Mouse (Mus musculus) ES-CJ7 (cell line): ENCODE data around the gene Fcmr.
A peak's percentile ranks its signal among the peaks of the same experiment; 100 is the strongest.

Source experiments
- DNase-seq: peaks from one replicate; pipeline ENCODE4 v3.0.0; 2011; ENCODE audit warnings: low read depth, low spot score

Gene Fcmr

DNA sequence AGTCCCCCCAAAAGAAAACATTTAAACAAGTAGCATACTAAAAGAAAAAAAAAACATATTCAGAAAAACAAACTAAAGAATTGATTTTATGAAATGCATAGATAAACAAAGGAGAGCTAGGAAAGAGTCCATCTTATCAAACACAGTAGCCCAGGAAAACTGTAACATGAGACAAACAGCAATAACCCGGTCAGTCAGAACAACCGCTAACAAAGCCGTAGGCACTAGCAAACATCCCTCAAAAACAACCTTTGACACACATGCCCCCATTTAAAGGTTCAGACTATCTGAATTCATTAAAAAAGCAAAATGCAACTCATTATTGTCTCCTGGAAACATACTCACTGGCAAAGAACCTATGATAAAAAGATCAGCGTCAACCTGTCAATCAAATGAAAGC is 8.0 kb upstream of the Fcmr start:
- no peak for DNase-seq

DNA sequence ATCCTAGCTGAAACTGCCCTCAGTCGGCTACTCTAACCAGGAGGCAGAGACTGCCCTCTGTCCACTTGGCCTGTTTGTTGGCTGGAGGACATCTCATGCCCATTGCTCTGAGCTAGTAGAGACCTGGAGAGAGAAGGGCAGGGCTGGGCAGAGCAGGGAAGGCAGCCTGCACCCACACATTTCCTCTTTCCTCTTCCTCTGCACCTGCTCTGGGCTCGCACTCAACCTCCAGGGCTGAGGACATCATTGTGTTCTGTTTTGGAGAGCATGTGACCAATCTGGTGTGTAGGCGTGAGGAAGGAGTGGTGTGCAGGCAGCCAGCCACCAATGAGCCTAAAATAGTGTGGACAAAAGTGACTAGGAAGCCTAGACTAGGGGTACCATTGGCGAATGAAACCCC is 1.2 kb upstream of the Fcmr start:
- DNase-seq = no peak

DNA sequence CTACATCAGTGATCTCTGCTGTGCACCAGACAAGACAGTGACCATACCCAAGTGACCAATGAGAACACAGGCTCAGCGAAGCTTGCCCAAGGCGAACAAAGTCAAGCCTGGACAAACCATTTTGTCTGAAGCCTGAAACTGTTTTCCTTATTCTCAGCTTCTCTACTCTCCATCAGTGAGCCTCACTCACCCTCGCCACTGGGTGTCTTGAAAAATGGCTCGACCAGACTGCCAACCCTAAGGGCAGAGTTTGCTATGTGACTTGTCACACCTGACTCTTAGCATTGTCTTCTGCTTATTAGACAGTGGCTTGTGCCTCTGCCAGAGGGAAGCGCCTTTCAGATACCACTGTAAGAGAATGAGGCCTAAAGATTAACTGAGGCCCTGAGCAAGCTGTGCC is 728 bp upstream of the Fcmr start:
- DNase-seq = no peak

DNA sequence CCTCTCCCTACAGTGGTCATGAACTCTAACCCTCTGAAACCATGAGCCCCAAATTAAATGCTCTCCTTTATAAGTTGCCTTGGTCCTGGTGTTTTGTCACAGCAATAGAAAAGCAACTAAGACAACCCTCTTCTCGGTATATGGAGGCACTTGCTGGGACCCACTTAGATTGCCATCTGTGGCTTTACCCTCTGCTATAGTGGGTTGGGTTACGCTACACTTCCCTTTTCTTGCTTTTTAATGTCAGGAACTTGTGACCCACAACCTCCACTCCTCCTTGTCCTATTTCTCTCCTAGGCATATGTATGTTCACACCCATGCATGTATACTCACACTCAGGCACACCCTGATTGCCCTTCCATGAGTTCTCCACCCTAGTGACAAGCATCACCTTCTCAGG is 7.4 kb downstream of the Fcmr start:
- no peak for DNase-seq

DNA sequence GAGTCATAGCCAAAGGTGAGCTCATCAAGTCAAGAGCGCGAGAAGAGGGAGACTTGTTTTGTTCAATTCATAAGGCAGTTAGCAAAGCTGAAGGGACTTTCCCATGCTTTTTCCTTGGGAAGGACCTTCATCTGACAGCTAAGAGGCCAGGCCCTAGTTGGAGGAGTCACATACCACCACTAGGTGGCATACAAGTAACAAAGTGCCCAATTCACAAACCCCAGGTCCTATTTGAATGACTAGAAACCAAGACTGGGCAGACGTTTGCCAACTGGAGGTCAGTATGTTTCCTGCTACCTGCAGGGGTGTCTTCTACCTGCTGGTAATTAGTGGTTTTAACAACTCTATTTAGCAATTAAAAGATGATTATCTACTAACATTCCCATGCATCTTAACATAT is 9.7 kb downstream of the Fcmr start:
- DNase-seq = peak; percentile 67

DNA sequence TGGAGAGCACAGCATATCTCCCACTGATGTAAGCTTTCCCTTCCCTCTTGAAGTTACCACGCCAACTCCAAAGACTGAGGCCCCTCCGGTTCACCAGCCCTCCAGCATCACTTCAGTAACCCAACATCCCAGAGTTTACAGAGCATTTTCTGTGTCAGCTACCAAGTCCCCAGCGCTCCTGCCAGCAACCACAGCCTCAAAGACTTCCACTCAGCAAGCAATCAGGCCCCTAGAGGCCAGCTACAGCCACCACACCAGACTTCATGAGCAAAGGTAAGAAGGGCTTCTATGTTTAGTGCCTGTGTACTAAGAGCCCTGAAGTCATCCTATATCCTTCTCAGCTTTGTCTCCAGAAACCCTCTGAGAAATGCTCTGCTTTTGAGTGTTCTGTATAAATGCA is 10.4 kb downstream of the Fcmr start:
- peak; percentile 43 for DNase-seq

DNA sequence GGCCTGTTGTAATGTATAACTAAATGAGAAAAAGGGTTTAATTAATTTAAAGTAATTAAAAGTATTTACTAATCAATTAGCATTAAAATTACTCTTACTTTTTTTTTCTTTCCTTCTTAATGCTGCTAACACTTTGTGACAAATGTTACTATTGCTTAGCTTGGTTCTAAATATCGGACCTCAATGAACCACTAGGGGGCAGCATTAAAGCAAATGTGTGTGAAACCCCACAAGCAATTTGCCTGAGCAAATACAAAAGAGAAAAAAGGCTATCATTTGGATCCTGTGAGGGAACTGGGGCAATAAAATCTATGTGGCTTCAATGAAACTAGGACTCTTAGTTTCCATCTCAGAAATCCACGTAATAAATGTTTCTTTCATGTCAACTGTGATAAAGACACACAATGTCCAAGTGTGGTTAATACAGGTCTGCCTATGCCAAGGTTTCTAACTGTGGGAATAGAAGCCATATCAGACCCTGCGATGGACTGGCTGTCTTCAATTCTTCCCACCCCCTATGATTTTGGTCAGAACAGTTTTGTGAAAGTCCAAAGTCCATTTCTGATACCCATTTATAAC is 11.6 kb downstream of the Fcmr start:
- peak; percentile 75 for DNase-seq

DNA sequence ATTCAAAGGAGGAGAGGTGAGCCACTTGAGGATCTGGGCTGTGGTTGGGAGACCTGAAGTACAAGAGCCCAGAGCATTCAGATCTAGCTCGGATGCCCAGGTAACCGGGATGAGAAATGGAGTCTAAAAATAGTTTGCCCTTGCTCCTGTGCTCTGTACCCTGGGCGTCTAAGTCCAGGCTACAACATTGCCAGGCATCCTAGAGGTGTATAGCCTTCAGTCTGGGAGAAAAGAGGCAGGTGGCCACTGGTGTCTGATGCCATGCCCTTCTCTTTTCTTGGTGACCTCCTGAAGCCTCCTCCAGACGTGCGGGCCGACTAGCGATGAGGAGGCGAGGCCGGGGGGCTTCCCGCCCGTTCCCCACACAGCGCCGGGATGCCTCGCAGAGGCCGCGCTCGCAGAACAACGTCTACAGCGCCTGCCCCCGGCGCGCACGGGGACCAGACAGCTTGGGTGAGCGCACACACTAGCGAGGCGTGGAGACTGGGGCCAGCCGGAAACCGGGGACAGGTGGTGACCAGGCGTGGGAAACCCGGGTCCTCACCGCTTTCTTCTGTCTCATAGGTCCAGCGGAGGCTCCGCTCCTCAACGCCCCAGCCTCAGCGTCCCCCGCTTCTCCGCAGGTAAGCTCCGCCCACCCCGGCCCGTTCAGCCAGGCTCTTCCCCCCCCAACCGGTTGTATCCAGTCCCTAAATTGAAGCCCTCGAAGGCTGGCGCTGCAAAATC is 12.6 kb downstream of the Fcmr start:
- DNase-seq = peak; percentile 36

DNA sequence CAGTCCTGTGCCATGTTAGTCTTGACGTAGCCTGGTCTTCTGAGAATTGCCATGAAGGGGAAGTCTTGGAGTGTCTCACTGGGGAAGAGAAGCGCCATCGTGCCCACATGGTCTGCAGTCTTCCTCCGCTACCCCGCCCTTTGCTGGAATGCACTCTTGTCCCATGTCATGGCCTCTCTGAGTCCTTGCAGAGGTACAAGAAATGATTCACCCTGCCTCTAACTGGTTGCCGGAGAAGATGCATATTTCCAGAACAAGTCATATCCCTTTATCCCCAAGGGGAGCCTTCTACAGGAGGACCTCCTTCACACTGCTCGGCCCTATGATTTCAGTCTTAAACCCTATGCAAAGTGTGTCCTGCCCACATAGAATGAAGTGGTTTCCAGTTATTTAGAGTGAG is 14.5 kb downstream of the Fcmr start:
- no peak for DNase-seq

DNA sequence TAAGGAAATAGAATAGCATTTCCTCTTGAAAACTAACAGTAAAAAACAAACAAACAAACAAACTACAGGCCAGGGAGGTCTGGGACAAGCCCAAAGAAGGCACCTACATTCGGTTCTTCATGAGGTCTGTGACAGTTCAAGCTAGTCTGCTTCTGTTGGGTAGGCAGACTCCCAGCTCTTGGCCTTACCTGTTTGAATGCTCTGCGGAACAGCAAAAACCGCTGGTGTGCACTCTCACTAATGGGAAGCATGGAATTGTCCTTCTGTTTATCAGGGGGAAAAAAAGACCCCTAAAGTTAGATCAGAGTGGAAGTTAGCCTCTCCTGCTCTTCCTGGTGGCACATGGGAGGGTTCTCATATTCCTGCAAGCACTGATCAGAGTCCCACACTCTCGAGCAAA is 17.7 kb downstream of the Fcmr start:
- DNase-seq = no peak

DNA sequence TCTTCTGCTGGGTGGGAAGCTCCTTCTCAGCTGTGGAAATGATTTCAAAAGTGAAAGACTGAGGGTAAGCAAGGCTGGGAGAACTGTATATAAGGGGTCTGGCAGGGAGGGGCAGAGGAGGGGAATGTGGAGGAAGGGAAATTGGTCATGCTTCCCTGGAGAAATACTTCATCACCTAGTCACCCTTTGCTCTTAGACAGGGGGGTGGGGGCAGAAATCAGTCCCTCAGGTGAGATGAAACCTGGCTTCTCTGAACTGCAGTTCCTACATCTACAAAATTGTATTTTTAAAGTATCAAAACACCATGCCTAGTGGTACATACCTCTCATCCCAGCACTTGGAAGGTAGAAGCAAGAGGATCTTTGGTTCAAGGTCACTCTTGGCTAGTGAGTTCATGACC is 21.9 kb downstream of the Fcmr start, which contains the start of gene Il24:
Il24 (minus strand) TSS at position 101 of the 400 bp plus-strand sequence.
- no peak for DNase-seq

DNA sequence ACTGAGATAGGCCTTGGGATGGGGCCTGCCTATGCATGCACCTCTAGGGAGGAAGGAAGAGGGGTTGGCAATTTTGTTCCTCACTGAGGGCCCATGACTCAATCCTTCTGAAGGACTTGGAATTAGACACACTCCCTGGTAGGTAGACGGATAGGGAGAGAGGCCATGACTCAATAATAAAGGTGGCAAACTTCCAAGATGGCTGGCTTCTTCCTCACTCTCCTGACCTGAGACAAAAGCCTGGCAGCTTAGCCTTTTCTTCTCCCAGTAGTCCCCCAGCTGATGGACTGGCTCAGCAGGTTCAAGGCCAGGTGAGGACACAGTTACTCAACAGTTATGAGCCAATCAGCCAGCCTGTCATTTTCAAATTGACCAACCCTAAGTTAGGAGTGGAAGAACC is 27.0 kb downstream of the Fcmr start:
- DNase-seq = no peak

DNA sequence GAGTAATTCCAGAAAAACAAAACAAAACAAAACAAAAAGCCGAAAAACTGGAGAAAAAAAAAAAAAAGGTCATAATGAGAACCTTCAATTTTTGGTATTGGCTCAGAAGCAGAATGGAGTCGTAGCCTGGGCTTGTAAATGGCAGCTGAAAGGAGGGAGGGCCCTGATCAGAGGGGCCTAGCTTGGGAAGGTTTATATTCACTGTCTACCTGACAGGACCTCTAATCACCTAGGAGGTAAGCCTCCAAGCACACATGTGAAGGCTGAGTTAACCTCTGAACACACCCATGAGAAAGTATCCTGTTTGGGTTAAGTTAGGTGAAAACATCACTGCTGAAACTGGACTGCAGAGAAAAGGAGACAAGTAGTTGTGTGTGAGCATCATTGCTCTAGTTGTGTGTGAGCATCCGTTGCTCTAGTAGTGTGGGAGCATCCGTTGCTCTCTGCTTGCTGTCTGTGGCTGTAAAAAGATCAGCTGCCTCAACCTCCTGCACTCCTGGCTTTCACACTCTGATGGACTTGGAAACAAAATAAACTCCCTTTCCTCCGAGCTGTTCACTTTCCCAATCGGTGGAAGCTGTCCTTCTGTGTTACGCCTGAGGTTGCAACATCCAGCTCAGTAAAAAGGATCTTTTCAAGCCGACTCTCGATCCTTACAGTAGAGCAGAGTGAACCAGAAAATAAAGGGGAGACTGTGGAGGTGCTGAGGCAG is 28.0 kb downstream of the Fcmr start:
- DNase-seq = no peak

DNA sequence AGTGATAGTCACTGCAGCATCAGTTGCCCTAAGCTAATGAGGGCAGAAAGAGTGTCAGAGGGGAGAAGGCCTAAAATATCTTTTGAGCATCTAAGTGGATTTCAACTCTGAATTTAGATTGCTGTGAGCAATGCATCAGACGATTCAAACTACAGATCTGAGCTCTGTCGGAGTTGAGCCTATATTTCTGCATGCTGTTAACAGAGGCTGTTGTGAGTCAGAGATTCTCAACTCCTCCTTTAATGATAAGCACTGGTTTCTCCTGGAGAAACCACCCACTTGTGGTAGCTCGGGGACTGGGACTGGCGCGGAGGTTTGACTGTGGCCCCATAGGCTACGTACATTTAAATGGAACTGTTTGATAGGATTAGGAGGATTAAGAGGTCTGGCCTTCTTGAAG is 29.0 kb downstream of the Fcmr start:
- DNase-seq = no peak

DNA sequence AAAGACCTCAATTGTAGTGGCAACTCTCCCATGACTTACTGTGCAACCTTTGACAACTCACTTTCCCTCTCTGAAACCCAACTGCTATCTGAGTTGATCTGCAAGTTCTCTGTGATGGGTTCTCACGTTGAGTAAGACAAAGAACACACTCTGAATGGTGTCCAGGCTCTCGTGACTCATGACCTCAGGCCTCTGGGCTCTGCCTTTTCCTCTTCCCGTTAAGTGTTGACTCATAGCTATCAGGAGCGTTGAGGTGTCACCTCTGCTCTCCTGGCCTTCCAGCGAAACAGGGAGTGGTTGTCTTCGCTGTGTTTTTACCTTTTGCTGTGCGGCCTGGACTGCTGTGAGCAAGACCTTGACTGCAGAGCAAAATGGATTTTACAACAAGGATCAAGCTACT is 37.0 kb downstream of the Fcmr start:
- no peak for DNase-seq

DNA sequence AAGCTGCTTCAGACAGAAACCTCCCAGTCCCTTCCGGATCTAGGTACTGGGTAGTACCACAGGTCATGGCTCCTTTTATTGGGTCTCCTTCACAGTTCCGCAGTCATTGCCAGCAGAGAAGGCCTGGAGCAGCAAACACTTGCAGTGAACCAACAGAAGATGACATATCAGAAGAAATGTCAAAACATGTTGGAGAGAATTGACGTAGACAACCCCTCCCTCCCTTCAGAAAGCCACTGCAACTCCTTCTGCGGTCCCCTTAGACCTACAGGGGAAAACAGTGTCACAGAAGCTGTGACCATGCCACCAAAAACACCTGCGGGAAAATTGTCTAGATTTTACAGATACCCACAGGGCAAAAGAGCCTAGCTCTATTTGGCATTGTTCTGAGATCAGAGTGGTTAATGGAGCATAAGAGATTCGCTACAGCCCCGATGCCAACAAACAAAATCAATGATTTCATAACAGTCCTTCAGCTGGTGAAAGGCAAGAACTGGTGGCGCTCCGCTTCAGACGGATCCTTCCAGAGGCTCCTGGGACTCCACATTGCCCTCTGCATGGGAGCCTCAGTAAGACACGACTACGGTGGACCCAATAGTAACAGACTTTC is 46.0 kb downstream of the Fcmr start, which contains the start of gene Il20:
Il20 (minus strand) TSS at position 51 of the 610 bp plus-strand sequence.
- no peak for DNase-seq

DNA sequence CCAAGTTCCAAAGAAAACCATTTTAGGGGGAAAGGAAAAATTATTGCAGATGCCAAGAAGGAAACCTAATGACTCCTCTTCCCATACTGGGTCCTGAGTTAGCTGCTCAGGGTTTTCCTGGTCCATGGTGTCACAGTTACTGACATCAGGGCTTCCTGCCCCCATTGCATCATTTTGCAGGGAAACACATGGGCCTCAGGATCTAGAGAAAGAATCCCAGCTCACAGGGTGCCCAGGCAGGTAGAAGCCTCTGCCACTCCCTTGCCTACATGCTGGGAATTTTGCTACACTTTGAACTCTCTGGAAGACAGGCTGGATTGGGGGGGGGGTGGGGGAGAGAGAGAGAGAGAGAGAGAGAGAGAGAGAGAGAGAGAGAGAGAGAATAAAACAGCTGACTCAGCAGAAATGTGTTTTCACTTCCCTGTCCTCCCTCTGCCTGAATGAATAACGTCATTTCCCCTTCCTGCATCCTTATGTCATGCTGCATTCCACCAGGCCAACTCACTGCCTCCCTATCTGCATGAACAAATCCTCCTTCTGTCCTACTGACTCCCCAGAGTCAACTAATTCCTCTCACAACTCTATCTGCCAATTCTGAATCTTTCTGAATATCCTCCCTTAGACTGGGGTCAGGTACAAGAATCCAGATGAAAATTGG is 53.0 kb downstream of the Fcmr start:
- no peak for DNase-seq

DNA sequence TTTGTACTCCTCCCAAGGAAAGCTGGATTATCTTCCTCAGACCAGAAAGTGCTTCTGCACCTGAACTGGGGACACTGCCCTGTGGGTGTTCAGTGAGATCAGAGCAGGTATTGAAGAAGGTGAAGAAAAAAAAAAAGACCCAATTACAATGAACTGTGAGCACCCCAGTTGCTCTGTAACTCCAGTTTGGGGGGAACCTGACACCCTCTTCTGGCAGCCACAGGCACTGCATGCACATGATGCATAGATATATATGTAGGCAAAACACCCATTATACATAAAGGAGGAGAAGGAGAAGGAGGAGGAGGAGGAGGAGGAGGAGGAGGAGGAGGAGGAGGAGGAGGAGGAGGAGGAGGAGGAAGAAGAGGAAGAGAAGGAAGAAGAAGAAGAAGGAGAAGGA is 61.0 kb downstream of the Fcmr start:
- peak; percentile 26 for DNase-seq
